Mouse (Mus musculus) ES-E14 (cell line): Measurements from ENCODE around the gene Hyal1. TPM values are rescaled to one million over a fixed set of nuclear protein-coding genes. Genes with fewer than 3 reads are reported as not detected.

Experiments used
- DNase-seq: peaks from one replicate; pipeline ENCODE4 v3.0.0-alpha.2; 2013; ENCODE audit warnings: low read depth, low spot score
- H3K27ac ChIP-seq: 2 replicates; pipeline ENCODE4 v1.5.1; 2012; ENCODE audit warnings: low read depth, mild to moderate bottlenecking, low read length, moderate library complexity, mixed read lengths; ENCODE audit not compliant: poor library complexity, insufficient read depth, severe bottlenecking
- H3K36me3 ChIP-seq: 2 replicates; pipeline ENCODE4 v1.6.1; 2012; ENCODE audit warnings: mild to moderate bottlenecking, low read length, moderate library complexity, mixed read lengths; ENCODE audit not compliant: control insufficient read depth, poor library complexity, insufficient read depth, severe bottlenecking
- H3K4me1 ChIP-seq, 2 experiments: fragments of 150-350 bp in 1 of 2; sonication (generic) in 1 of 2; 2 replicates each; pipeline ENCODE4 v1.6.1; 2012; ENCODE audit warnings: low read length in 2 of 2, mild to moderate bottlenecking in 1 of 2, mixed read lengths in 1 of 2; ENCODE audit not compliant: control insufficient read depth in 2 of 2, insufficient read depth in 2 of 2, poor library complexity in 1 of 2
- H3K4me3 ChIP-seq, 2 experiments: fragments of 150-350 bp in 1 of 2; sonication (generic) in 1 of 2; 2 replicates each; pipeline ENCODE4 v1.5.1; 2012; ENCODE audit warnings: low read length in 2 of 2, low read depth in 1 of 2, mild to moderate bottlenecking in 1 of 2, mixed read lengths in 1 of 2; ENCODE audit not compliant: insufficient read depth in 1 of 2, poor library complexity in 1 of 2, severe bottlenecking in 1 of 2
- H3K9ac ChIP-seq: 2 replicates; pipeline ENCODE4 v1.6.1; 2012; ENCODE audit warnings: low read depth, mild to moderate bottlenecking, low read length, mixed read lengths; ENCODE audit not compliant: poor library complexity, insufficient read depth, severe bottlenecking
- H3K9me3 ChIP-seq: fragments of 150-350 bp; sonication (generic); 2 replicates; pipeline ENCODE4 v1.6.1; 2012; ENCODE audit warnings: low read depth, mild to moderate bottlenecking, low read length; ENCODE audit not compliant: control insufficient read depth, insufficient read depth
- CHD2 ChIP-seq: IDR thresholded peaks from 2 replicates; pipeline ENCODE4 v1.6.1; 2014; ENCODE audit warnings: mild to moderate bottlenecking, low read depth, low read length, inconsistent platforms
- HCFC1 ChIP-seq: IDR thresholded peaks from 2 replicates; pipeline ENCODE4 v1.6.1; 2012; ENCODE audit warnings: low read length, inconsistent platforms, borderline replicate concordance; ENCODE audit not compliant: insufficient read depth
- MAFK ChIP-seq: IDR thresholded peaks from 2 replicates; pipeline ENCODE4 v1.6.1; 2014; ENCODE audit warnings: mild to moderate bottlenecking, low read depth, low read length, inconsistent platforms; ENCODE audit not compliant: insufficient read depth
- ZC3H11A ChIP-seq: IDR thresholded peaks from 2 replicates; pipeline ENCODE4 v1.6.1; 2012; ENCODE audit warnings: low read depth, mild to moderate bottlenecking, inconsistent platforms, low read length, borderline replicate concordance
- ZNF384 ChIP-seq: IDR thresholded peaks from 2 replicates; pipeline ENCODE4 v1.6.1; 2012; ENCODE audit warnings: low read depth, low read length, inconsistent platforms
- in situ Hi-C, 2 experiments: fragments of 600-800 bp; cut with MboI; formaldehyde crosslinking; loops; one replicate each; pipeline ENCODE4 v1.15.1; 2025; ENCODE audit warnings: low sequenced_read_pairs in 2 of 2, inconsistent platforms in 1 of 2; ENCODE audit not compliant: unreplicated experiment in 2 of 2
- total RNA-seq: library from RNA; depleted of rRNA; stranded (reverse); fragments of 300-350 nt; gene quantifications from 2 replicates; pipeline ENCODE4 v1.2.3, GENCODE M21; 2012

Gene Hyal1
- total RNA-seq, 1 experiment: 11.8 TPM

GRCm38 (mm10) chr9:107599433-107599832 is 22.7 kb downstream of the Hyal1 start:
- DNase-seq: no peak
- in situ Hi-C loops: no loop called here
- Histone ChIP-seq H3K4me3 (peak overlapping the region; percentile 1 to 46; a peak in 3 of 4 replicates), H3K27ac (no peak overlapping the region), H3K36me3 (0 out of 2 replicates have a peak, but pooled peaks cover 3% of the 10 kb centered on the region), H3K4me1 (peaks cover 4 to 18% of the 10 kb centered on the region in 2 experiments; a peak in 2 of 4 replicates), H3K9me3 (no peaks in the 10 kb centered on the region), H3K9ac (0 out of 2 replicates have a peak overlapping the region, but pooled peaks have one; percentile 11)
- TF ChIP-seq CHD2: no peak
- no peak for TF ChIP-seq MAFK
- TF ChIP-seq ZNF384: no peak
- no peak for TF ChIP-seq HCFC1
- TF ChIP-seq ZC3H11A: no peak

GRCm38 (mm10) chr9:107599842-107600241 is 23.1 kb downstream of the Hyal1 start:
- DNase-seq: no peak
- peak overlapping the region; percentile 1 to 46; a peak in 3 of 4 replicates for H3K4me3 ChIP-seq
- H3K36me3 ChIP-seq: no peaks in the 10 kb centered on the region
- no peak overlapping the region for H3K9ac ChIP-seq
- TF ChIP-seq HCFC1 (no peak), ZC3H11A (no peak), CHD2 (no peak), ZNF384 (no peak), MAFK (no peak)
- H3K9me3 ChIP-seq: no peaks in the 10 kb centered on the region
- H3K4me1 ChIP-seq: peaks cover 4 to 17% of the 10 kb centered on the region in 2 experiments; a peak in 2 of 4 replicates
- in situ Hi-C loops: no loop called here
- H3K27ac ChIP-seq: no peak overlapping the region

GRCm38 (mm10) chr9:107600745-107601144 is 24.0 kb downstream of the Hyal1 start:
- peaks cover 6 to 23% of the 10 kb centered on the region in 2 experiments; a peak in 2 of 4 replicates for H3K4me1 ChIP-seq
- no peak for TF ChIP-seq MAFK
- no peak for TF ChIP-seq CHD2
- TF ChIP-seq ZC3H11A: no peak
- no peaks in the 10 kb centered on the region for H3K9me3 ChIP-seq
- DNase-seq: no peak
- in situ Hi-C loops: no loop called here
- no peak overlapping the region for H3K27ac ChIP-seq
- H3K4me3 ChIP-seq: no peak overlapping the region
- H3K9ac ChIP-seq: no peak overlapping the region
- H3K36me3 ChIP-seq: no peaks in the 10 kb centered on the region

- Histone ChIP-seq H3K9ac (no peak overlapping the region), H3K4me3 (no peak overlapping the region), H3K36me3 (no peaks in the 10 kb centered on the region), H3K27ac (no peak overlapping the region), H3K4me1 (peaks cover 6 to 29% of the 10 kb centered on the region in 2 experiments; a peak in 2 of 4 replicates), H3K9me3 (no peaks in the 10 kb centered on the region)
- TF ChIP-seq MAFK (no peak), HCFC1 (no peak), ZC3H11A (no peak)
- no peak for DNase-seq
- in situ Hi-C loops: no loop called here
Observed at GRCm38 (mm10) chr9:107601275-107601674, 24.5 kb downstream of the Hyal1 start.
